Mouse (Mus musculus) liver, embryonic 14.5 days (tissue): Measurements from ENCODE around the gene Tnn.

ENCODE experiments used
- CTCF ChIP-seq: IDR thresholded peaks from 2 replicates; pipeline ENCODE4 v1.5.1; 2016; ENCODE audit warnings: antibody characterized with exemption, low read depth, control low read depth
- EP300 ChIP-seq: IDR thresholded peaks from 2 replicates; pipeline ENCODE4 v1.6.1; 2016; ENCODE audit warnings: antibody characterized with exemption, low read depth

- TF ChIP-seq EP300 (no peak), CTCF (peak; percentile 19; the same call in 1 of the 2 replicates)
Measured at GRCm38 (mm10) chr1:160147274-160147673, 6.1 kb downstream of the Tnn start.
